Mouse (Mus musculus): ENCODE results near the gene Rasgef1b.

The Rasgef1b gene

GRCm38 (mm10) chr5:99440109-99440508 lies 288.8 kb downstream of the Rasgef1b start:
- peak; percentile 31 for DNase-seq

DNA sequence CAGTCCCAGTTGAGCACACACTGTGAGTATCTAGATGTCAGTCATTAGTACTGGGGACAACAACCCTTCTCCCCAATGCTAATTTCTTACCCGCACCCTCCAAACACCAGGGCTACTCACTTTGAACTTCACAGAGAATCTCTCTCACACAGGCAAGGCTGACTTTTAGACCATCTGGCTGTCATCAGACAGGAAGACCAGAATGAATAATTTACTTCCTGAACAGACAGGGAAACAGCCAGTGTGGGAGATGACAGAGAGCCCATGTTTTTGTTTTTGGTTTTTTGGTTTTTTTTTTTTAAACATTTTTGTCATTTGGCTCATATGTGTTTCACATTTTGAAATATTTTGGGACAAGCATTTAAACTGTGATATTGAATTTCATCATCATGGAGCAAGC lies 290.3 kb downstream of the Rasgef1b start:
- DNase-seq: peak; percentile 27

DNA sequence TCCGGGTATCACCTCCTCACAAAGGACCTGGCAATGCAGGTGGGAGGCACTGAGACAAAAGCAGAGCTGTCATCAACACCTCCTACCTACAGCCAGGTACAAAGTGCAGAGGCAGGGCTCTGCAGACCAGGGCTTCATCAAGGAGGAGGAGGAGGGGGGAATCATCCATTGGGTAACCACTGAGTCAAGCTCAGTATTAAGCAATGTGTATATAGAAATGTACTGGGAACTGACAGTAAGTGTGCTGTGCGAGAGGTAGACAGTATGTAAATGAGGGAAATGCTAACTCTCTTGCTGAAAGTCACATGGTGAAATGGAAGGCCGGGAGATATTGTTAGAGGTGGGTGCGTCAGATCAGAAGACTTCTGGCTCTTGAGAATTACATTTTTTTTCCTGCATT lies 294.6 kb downstream of the Rasgef1b start:
- peak; percentile 39 for DNase-seq

GRCm38 (mm10) chr5:99432471-99432870 lies 296.4 kb downstream of the Rasgef1b start:
- DNase-seq: peak; percentile 85

- no peak for DNase-seq
These were observed 299.6 kb downstream of the Rasgef1b start for GRCm38 (mm10) chr5:99429273-99429672.

- peak; percentile 77 for DNase-seq
These were observed 300.2 kb downstream of the Rasgef1b start for GRCm38 (mm10) chr5:99428648-99429047.

DNA sequence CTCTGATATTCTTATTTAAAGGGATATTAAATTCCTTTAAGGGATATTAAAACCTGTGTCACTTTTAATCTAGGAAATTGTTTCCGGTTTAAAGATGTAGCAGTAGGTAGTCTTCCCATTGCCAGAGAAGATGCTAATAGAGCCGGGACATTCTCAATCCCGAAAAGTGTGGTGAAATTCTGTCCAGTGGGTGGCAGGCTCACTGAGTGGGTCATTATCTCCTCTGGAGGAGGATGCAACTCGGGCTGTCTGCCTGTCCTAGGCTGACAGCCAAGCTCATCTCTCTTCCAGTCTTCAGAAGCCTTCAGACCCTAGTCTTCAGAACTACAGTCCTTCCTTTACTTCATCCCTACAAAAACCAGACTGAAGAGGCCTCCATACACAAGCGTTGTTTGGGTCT lies 305.6 kb downstream of the Rasgef1b start:
- DNase-seq: peak; percentile 79

- peak; percentile 84 for DNase-seq
These were observed 306.0 kb downstream of the Rasgef1b start for GRCm38 (mm10) chr5:99422856-99423255.

- peak; percentile 58 for DNase-seq
These were observed 306.8 kb downstream of the Rasgef1b start for GRCm38 (mm10) chr5:99422092-99422491.

GRCm38 (mm10) chr5:99419872-99420271 lies 309.0 kb downstream of the Rasgef1b start:
- DNase-seq: no peak

GRCm38 (mm10) chr5:99416902-99417301 lies 312.0 kb downstream of the Rasgef1b start:
- DNase-seq: peak; percentile 55

GRCm38 (mm10) chr5:99415676-99416075 lies 313.2 kb downstream of the Rasgef1b start:
- peak; percentile 52 for DNase-seq

DNA sequence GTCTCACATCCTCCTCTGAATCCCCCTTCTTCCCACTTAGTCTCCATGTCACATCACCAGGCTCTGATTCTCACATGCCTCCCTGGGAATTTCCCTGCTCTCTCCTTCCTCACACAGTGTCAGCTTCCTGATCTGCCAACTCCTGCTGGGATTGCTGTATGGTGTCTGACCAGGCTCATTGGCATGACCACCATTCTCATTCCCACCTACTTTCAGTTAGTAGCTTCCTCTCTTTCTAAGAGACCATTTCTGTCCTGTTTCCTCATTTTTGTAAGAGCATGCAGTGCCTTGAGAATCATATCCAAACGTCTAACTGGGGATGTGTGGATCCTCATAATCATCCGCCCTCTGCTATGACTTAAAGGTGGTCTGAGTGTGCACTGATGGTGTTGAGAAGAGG lies 313.8 kb downstream of the Rasgef1b start:
- peak; percentile 58 for DNase-seq

- peak; percentile 81 for DNase-seq
These were observed 314.6 kb downstream of the Rasgef1b start for GRCm38 (mm10) chr5:99414293-99414692.

DNA sequence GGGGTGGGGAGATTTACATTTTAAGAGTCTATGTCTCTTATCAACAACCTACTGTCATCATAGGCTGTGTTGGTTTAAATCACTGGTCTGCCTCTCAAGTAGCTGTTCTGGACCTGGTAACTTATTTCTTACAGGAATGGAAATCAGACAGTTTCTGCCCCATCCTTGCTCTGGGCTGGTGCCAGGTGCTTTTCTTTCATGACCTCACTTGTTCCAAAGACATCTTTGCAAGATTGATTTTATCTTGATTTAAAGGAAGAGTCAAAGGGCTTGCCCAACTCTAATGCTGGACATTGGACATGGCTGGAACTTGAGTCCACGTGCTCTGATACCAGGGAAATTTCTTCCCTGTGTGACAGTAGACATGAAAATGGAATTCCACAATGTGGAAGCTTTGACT lies 315.0 kb downstream of the Rasgef1b start:
- DNase-seq: peak; percentile 77

GRCm38 (mm10) chr5:99413391-99413790 lies 315.5 kb downstream of the Rasgef1b start:
- peak; percentile 84 for DNase-seq

DNA sequence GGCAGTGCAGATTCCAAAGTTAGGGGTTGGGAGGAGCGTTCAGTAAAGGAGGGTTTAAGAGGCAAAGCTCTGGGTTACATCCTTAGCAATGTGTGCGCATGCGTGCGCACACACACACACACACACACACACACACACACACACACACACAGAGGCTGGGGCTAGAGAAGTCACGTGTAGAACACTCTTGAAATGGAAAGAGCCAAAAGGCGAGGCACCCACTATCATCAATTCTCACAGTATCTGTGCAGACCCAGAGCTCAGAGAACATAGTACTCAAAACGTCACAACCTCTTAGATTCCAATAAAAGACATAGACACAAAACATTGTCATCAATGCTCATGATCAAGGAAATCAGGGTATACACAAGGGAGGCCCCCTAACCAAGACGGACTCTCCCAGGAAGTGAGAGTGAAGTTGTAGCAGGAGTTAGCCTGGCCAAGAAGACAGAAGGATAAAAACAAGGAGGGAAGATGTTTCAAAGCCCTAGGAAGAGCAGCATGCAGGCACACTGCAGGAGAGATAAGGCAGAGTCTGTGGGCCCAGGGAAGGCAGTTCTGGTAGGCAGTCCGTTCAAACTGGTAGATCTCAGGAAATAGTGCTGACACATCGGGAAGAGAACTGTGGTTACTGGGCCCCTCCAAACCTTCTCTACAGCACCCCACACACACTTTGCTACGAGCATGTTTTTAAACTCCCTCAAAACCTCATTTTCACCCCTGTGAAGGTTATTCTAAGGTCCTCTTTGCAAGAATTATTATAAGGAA lies 324.3 kb downstream of the Rasgef1b start:
- peak; percentile 33 for DNase-seq

DNA sequence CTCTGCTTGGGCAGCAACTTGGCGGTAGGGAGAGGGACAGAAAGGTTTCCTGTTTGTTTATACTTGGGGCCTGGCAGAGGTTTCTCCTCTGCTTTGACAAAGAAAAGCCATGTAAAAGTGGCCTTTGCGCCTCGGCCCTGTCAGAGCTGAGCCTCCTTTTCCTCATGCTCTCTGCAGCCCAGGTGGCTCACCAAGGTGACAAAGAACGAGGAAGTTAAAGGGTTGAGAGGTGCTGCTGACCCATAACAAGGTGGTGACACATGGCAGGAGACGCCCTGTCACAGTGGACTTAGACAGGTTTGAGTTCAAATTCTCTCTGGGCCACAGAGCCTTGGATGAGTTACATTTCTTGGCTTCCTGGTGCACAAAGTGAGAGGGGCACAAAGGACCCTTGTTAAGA lies 325.5 kb downstream of the Rasgef1b start:
- no peak for DNase-seq

- no peak for DNase-seq
These were observed 326.1 kb downstream of the Rasgef1b start for GRCm38 (mm10) chr5:99402784-99403183.

- peak; percentile 86 for DNase-seq
These were observed 326.6 kb downstream of the Rasgef1b start for GRCm38 (mm10) chr5:99402297-99402696.

GRCm38 (mm10) chr5:99399855-99400626 lies 328.8 kb downstream of the Rasgef1b start:
- peak; percentile 90 for DNase-seq

GRCm38 (mm10) chr5:99398472-99399070 lies 330.3 kb downstream of the Rasgef1b start:
- no peak for DNase-seq

DNA sequence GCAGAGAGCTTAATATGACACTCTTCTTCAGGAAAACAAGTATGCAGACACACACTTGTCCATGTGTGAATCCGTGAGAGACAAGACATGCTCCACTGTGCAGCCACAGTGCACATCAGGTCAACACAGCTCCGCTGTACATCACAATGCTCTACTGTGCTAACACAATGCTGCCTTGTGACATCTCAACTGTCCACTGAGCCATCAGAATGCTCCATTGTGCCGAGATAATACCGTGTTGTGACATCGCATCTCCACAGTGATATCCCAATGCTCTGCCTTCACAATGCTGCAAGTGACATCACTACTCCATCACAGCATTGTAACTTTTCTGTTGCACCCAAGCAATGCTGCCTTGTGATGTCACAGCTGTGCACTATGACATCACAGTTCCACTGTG lies 334.3 kb downstream of the Rasgef1b start:
- no peak for DNase-seq

- DNase-seq: no peak
These were observed 337.3 kb downstream of the Rasgef1b start for GRCm38 (mm10) chr5:99391525-99391924.
